Mouse (Mus musculus): ENCODE results near the gene Ccdc190. TPM values are rescaled to one million over a fixed set of nuclear protein-coding genes. Genes with fewer than 3 reads are reported as not detected.

Gene Ccdc190
- total and polyA plus RNA-seq, 3 experiments = not detected

DNA sequence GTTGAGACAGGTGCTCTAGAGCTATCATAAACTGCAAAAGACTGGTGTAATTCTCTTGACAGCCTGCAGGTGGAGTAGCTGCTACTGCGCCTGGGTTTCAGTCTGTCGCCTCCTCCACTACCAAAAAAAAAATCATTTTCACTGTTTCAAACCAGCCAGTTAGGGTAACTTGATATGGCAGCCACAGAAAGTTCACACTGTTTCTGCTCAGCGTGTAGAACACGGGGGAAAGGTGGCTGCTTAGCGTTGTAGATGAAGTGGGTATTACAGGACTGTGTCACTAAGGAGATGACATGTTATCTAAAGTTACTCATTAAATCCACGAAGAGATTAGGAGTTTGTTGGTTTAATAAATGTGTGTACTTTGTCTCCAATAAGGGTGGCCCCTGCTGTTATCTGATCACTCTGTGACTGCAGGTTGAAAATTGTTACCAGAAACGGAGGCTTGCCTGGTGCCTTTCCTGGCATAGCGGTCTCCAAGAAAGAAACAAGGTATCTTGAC is 6.7 kb upstream of the Ccdc190 start:
- in situ Hi-C loops (cut with MboI; ENCODE audit: low pct_ligation_motif_present, low pct_unique_long_range_greater_than_20kb, low sequenced_read_pairs) (loop anchor here (10.0 kb wide), 2 partner anchors 247 to 387 kb away; partner anchors contain the start of gene Nuf2), dilution Hi-C loops (cut with MboI; ENCODE audit: extremely low pct_ligation_motif_present, extremely low pct_unique_long_range_greater_than_20kb, low sequenced_read_pairs) (no loop called here)
- H3K9ac ChIP-seq (ENCODE audit: insufficient read depth, low read depth) = no peak overlapping the region
- TF ChIP-seq RAD21 (IDR thresholded peaks at IDR 0.05; ENCODE audit: low read depth, low read length) = peak; percentile 62
- peak; percentile 82 for TF ChIP-seq SMC3 (IDR thresholded peaks at IDR 0.05; ENCODE audit: low read depth, low read length)
- peak; percentile 71 to 84 for TF ChIP-seq CTCF (conservative IDR thresholded peaks at IDR 0.05 in 1 of 2, IDR thresholded peaks at IDR 0.05 in 1 of 2; ENCODE audit: low read depth in 2 of 2, low read length in 2 of 2)
- TF ChIP-seq SIN3A (IDR thresholded peaks at IDR 0.05; ENCODE audit: low read length) = no peak
- 0 out of 2 replicates have a peak, but pooled peaks have one; percentile 21 for TF ChIP-seq IRF4 (IDR thresholded peaks at IDR 0.05; ENCODE audit: low read depth, low read length)
- peak; percentile 91 for TF ChIP-seq ZNF384 (IDR thresholded peaks at IDR 0.05; ENCODE audit: low read depth, low read length)
- no peak for TF ChIP-seq MYC (IDR thresholded peaks at IDR 0.05; ENCODE audit: low read depth, low read length)
- H3K4me3 ChIP-seq (replicated peaks in 1 of 3; ENCODE audit: low read depth in 2 of 3, low read length in 2 of 3, poor library complexity in 1 of 3) = no peak overlapping the region
- peaks cover 0 to 7% of the 10 kb centered on the region in 2 experiments; a peak in 2 of 4 replicates for H3K4me1 ChIP-seq (ENCODE audit: control insufficient read depth in 1 of 2, insufficient read depth in 2 of 2)
- H3K36me3 ChIP-seq (replicated peaks in 1 of 2; ENCODE audit: control insufficient read depth in 1 of 2, insufficient read depth in 1 of 2, low read length in 1 of 2) = no peaks in the 10 kb centered on the region
- H3K9me3 ChIP-seq (replicated peaks; ENCODE audit: low read length) = peaks cover 2% of the 10 kb centered on the region
- DNase-seq (ENCODE audit: extremely low read depth) = peak; percentile 62
- H3K4me2 ChIP-seq (ENCODE audit: insufficient read depth, low read depth, poor library complexity, severe bottlenecking) = peak overlapping the region; percentile 55
- no peak overlapping the region for H3K27ac ChIP-seq (ENCODE audit: insufficient read depth, low read depth)
- no peaks in the 10 kb centered on the region for H3K79me2 ChIP-seq (replicated peaks; ENCODE audit: control insufficient read depth, extremely low read depth, insufficient read depth, poor library complexity, severe bottlenecking)
- peaks cover 27% of the 10 kb centered on the region for H3K27me3 ChIP-seq (replicated peaks)

DNA sequence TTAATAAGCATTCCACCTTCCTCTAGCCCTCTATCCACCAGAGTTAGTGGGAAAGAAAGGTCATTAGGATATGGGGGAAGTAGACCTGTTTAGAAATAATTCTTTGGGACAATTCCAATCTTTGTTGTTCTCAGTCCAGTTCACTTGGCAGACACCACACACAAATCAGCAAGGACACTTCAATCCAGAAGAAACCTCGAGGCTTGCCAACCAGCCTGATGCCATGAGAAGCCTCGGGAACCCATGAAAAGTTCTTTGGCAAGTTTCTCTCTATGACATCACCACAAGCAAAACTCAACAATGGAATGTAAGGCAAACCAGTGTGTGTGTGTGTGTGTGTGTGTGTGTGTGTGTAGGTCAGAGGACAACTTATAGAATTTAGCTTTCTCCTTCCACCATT is 3.9 kb upstream of the Ccdc190 start:
- Histone ChIP-seq H3K79me2 (replicated peaks; ENCODE audit: control insufficient read depth, extremely low read depth, insufficient read depth, poor library complexity, severe bottlenecking) (no peaks in the 10 kb centered on the region), H3K27me3 (replicated peaks) (peaks cover 15% of the 10 kb centered on the region), H3K4me2 (ENCODE audit: insufficient read depth, low read depth, poor library complexity, severe bottlenecking) (no peak overlapping the region), H3K36me3 (replicated peaks in 1 of 2; ENCODE audit: control insufficient read depth in 1 of 2, insufficient read depth in 1 of 2, low read length in 1 of 2) (no peaks in the 10 kb centered on the region), H3K9me3 (replicated peaks; ENCODE audit: low read length) (no peaks in the 10 kb centered on the region), H3K27ac (ENCODE audit: insufficient read depth, low read depth) (no peak overlapping the region), H3K4me3 (replicated peaks in 1 of 3; ENCODE audit: low read depth in 2 of 3, low read length in 2 of 3, poor library complexity in 1 of 3) (no peak overlapping the region), H3K4me1 (ENCODE audit: control insufficient read depth in 1 of 2, insufficient read depth in 2 of 2) (peaks cover 0 to 8% of the 10 kb centered on the region in 2 experiments; a peak in 2 of 4 replicates), H3K9ac (ENCODE audit: insufficient read depth, low read depth) (no peak overlapping the region)
- DNase-seq (ENCODE audit: extremely low read depth) = no peak
- TF ChIP-seq ZNF384 (IDR thresholded peaks at IDR 0.05; ENCODE audit: low read depth, low read length) (no peak), MEF2A (IDR thresholded peaks at IDR 0.05; ENCODE audit: borderline replicate concordance, low read depth, low read length) (no peak), UBTF (IDR thresholded peaks at IDR 0.05; ENCODE audit: low read depth, low read length) (no peak), NRF1 (IDR thresholded peaks at IDR 0.05; ENCODE audit: low read depth, low read length) (no peak), GABPA (IDR thresholded peaks at IDR 0.05; ENCODE audit: insufficient replicate concordance, low read depth, low read length) (no peak), CTCF (conservative IDR thresholded peaks at IDR 0.05 in 1 of 2, IDR thresholded peaks at IDR 0.05 in 1 of 2; ENCODE audit: low read depth in 2 of 2, low read length in 2 of 2) (no peak), TBP (conservative IDR thresholded peaks at IDR 0.05; ENCODE audit: low read depth, low read length) (no peak), JUN (IDR thresholded peaks at IDR 0.05; ENCODE audit: insufficient read depth, low read depth, low read length) (no peak), ZC3H11A (IDR thresholded peaks at IDR 0.05; ENCODE audit: low read depth, low read length) (no peak), MAFK (IDR thresholded peaks at IDR 0.05; ENCODE audit: insufficient replicate concordance, low read length) (no peak), E2F4 (IDR thresholded peaks at IDR 0.05; ENCODE audit: insufficient replicate concordance, low read depth, low read length) (no peak), MAZ (IDR thresholded peaks at IDR 0.05; ENCODE audit: low read depth, low read length) (no peak), ZKSCAN1 (IDR thresholded peaks at IDR 0.05; ENCODE audit: borderline replicate concordance, low read depth, low read length) (no peak), MYC (IDR thresholded peaks at IDR 0.05; ENCODE audit: low read depth, low read length) (no peak), NELFE (IDR thresholded peaks at IDR 0.05; ENCODE audit: low read depth, low read length) (no peak)
- dilution Hi-C loops (cut with MboI; ENCODE audit: extremely low pct_ligation_motif_present, extremely low pct_unique_long_range_greater_than_20kb, low sequenced_read_pairs) = no loop called here
- in situ Hi-C loops (cut with MboI; ENCODE audit: low pct_ligation_motif_present, low pct_unique_long_range_greater_than_20kb, low sequenced_read_pairs) = loop anchor here (10.0 kb wide), 2 partner anchors 250 to 390 kb away; partner anchors contain the start of gene Nuf2

Data from CH12.LX (cell line).